Mouse (Mus musculus): ENCODE measurements around the gene Mbnl2.

The Mbnl2 gene

DNA sequence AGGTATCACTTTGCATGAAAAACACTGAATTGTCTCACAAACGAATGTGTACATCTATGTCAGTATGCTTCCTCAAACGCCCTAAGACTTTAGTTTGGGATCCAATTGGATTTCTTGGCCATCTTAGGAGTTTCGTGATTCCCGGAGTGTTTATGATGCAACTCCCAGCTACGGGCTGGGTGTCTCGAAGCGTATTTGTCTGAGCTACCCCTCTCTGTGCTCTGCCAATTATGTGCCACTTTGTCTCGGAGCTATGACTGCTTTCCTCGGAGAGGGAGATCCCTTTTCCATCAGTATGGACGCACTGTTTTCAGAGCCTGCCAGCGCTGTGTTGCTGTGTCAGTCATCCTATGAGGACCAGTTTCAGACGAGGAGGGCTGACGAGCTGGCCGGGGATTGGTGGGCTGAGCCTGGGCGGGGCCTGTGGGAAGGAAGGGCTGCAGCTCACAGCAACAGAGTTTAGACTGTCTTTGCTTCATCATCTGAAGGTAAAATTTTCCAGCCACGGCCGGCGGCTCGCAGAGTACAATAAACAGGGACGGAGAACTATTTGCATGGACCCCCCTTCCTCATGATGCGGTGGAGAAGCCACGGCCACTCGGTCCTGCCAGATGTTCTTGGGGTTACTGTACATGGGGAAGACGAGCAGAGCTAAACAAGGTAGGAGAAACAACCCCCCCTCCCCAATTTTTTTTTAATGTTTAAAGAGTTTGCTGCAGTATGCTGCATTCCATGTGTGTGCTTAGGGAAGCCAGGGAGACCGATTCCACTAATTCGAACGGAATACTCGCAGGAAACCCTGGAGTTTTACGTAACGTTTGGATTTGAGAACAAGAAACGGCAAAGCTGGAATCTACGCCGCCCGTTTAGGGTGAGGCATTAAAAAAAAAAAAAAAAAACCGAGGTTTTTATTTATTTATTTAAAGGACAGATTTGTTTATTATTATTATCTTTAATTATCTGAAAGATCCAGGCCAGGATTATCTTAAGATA lies at the start of gene Mbnl2:
Mbnl2 (plus strand) TSS at position 424 of the 993 bp plus-strand sequence.
- DNase-seq, result peak; percentile 96 to 99

DNA sequence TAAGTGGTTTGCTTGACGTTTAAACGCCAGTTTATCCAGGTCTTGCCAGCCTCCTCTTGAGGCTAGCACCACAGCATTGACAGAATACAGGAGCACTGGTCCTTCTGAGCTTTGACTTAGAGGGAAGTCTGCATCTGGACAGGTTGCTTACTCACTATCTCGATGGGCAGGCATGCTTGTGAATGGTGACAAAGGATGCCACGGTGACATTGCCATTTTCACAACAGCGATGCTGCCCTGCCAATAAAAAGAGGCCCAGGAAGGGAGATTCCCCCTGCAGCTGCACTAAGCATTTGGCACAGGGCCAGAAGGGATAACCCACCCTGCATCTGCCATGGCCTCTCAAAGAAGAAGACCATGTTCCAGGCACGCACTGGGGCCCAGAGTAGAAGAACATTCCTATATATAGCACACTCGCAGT lies 43.4 kb upstream of the Mbnl2 start:
- no peak for DNase-seq

DNA sequence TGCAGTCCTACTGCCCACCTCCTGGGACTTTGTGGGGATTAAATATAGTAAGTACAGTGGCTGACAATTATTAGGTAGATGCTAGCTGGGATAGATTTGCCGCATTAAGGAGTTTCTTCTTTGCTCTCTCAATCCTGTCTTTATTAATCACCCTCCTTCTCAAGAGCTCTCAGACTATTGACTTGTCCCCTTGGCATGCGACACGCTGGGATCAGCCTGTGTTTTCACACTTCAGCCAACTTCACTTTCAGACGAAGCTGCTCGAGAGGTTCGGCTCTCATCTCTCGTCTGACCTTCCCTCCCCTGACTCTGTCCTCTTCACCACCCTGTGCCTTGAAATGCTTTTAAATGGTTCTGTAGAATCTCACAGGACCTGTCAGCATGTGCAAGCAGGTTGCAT lies 39.9 kb upstream of the Mbnl2 start:
- no peak for DNase-seq

DNA sequence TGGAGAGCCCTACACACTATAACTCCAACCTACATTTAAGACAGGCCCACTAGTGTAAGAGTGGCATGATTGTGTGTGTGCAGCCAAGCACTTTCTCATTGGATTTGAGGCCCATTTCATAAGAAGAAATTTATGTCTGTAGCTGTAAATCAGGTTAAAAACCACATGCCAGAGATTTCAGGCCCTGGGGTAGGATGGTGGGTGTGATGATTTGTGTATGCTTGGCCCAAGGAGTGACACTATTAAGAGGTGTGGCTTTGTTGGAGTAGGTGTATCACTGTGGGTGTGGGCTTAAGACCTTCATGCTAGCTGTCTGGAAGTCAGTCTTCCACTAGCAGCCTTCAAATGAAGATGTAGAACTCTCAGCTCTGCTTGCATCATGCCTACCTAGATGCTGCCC lies 37.0 kb upstream of the Mbnl2 start:
- DNase-seq, result no peak

- DNase-seq, result no peak
Measured at GRCm38 (mm10) chr14:120240209-120240608, 35.3 kb upstream of the Mbnl2 start.

DNA sequence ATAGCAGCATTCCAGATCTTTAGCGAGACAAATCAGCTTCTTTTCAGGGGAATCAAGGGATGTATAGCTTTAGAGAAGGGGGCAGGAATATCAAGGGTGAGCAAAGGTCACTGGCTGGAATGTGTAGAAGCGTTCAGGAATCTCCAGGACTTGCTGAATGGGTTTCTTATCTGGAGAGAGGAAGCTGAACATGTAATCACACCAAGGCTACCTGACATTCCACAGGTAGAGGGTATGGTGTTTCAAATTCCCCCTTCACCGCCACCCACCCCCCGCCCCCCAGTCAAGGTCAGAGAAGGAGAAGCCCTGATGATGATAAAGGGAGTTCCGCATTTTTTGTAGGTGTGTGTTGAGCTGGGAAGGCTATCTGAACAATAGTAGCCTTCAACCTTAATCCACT lies 32.8 kb upstream of the Mbnl2 start:
- DNase-seq, result no peak

DNA sequence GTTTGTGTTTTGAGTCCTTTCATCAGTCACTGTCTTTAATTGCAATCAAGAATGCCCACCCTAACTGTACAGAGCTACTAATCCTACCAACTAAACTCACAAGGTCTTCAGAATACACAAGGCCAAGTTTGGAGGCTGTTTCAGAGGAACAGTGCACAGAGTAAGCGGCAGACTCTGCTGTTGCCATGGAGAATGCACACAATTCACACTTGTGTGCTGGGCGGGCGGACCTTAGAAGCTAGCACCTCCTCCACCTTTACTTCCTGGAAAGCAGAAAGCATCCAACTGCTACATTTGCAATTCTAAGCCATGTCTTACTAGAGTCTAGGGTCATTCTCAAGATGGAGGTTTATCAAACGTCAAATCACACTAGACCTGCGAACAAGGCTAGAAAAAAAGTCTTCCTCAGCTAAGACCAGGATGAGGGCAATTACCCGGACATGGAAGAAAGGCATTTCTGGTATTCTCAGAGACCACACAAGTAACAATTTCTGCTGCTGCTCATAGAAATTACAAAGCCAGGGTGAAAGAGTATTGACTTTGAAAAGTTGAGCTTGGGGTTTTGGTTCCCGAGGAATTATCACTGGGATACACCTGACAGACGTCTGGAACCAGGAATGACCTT lies 30.3 kb upstream of the Mbnl2 start:
- no peak for DNase-seq

DNA sequence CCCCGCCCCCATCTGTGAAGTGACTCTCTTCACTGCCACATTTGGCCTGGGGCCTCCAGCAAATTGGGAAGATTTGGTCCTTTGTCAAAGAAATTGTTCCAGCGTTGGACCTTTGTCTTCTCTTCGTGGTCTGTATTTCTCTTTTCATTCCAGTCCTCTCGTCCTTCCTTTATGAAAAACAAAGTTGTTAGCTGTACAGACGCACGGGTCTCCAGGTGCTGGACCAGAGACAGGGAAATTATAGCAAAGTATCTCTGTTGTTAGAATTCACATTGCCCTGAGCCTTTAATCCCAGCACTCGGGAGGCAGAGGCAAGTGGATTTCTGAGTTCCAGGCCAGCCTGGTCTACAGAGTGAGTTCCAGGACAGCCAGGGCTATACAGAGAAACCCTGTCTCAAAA lies 22.1 kb upstream of the Mbnl2 start:
- no peak for DNase-seq

DNA sequence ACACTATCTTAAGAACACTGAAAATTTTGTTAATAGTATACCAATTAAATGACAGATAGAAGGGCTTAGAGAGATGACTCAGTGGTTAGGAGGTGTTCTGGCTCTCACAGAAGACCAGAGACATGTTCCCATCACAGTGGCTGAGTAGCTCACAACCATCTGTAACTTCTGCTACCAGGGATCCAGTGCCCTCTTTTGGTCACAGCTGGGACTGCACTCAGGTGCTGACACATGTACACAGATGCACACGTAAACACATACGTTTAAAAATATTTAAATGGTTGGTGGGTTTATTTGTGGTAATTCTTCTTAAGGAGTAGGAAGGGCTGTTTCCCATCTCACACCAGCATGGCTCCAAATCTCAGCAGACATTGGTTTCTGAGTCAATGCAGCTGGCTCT lies 19.3 kb upstream of the Mbnl2 start:
- no peak for DNase-seq

DNA sequence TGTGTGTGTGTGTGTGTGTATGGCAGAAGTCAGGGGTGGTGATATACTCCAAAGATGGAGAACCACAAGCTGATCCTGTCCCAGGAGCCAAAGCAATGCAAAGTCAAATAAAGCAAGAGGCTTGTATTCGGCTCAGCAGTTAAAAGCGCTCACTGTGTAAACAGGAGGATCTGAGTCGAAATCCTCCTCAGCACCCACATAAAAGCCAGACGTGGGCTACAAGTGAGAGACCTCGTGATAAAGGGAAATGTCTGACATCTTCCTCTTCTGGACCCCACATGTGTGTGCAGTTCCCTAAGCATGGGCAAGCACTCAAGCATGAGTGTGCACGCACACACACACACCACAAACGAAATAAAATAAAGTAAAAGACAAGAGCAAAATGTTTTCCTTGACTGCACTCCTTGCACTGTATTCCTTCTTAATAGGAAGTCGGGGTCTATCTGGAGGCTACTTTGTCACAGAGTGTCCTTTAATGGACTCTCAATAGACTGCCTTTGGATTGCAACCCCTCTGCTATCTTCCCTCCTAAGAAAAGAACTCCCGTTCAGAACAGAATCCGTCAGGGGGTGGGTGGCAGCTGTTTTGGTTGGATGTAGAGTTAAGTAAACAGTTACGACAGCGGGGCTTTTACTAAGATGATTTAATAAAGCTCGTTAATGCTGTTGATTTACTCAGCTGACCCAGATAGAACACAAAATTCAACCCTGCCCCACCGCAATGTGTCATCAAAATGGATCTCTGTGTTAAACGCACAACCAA lies 18.7 kb upstream of the Mbnl2 start:
- peak in 1 of 2 experiments; percentile 32 for DNase-seq

DNA sequence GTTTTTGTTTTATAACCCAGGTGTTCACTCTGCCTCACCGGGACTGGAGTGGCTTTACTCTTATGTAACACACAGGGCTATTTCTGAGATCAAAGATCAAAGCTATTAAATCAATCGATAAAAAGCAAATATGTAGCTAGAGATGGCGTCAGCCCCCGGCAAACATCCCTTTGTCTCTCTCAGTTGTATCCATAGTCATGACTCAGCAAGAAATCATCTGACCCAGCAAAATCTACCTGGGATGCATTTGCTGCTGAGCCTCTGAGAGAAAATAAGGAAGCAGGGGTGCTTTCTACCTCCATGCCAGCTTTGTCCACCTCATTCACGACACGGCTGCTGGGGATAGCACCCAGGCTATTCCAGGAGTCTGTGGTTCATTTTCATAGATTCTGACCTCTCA lies 18.0 kb upstream of the Mbnl2 start:
- DNase-seq, result no peak

DNA sequence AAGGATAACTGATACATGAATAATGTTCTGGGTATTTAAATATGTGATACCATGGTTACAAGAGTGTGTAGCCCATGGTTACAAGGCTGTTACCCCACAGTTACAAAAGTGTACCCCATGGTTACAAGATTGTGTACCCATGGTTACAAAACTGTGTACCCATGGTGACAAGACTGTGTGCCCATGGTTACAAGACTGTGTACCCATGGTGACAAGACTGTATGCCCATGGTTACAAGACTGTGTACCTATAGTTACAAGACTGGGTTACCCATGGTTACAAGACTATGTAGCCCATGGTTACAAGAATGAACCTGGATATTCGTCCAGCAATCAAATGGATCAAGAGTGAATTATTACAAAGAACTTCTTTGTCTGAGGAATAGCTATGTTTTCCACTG lies 16.0 kb upstream of the Mbnl2 start:
- DNase-seq, result no peak

DNA sequence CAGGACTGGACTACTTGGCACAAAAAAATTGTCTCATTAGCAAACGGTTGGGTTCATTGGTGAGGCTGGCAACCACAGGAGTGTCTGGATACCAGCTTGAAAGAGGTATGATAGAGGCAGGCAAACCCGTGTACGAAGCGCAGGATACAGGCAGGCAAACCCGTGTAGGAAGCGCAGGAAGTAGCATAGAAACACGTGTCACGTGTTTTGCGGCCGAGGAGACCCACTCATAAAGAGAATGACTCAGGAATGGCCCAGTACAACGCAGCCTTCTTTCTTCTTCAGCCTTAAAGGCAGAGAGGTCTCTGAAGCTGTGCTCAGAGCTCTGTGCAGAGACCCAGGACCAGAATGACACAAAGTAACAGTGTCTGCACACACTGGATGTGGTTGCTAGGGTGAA lies 13.9 kb upstream of the Mbnl2 start:
- no peak for DNase-seq

DNA sequence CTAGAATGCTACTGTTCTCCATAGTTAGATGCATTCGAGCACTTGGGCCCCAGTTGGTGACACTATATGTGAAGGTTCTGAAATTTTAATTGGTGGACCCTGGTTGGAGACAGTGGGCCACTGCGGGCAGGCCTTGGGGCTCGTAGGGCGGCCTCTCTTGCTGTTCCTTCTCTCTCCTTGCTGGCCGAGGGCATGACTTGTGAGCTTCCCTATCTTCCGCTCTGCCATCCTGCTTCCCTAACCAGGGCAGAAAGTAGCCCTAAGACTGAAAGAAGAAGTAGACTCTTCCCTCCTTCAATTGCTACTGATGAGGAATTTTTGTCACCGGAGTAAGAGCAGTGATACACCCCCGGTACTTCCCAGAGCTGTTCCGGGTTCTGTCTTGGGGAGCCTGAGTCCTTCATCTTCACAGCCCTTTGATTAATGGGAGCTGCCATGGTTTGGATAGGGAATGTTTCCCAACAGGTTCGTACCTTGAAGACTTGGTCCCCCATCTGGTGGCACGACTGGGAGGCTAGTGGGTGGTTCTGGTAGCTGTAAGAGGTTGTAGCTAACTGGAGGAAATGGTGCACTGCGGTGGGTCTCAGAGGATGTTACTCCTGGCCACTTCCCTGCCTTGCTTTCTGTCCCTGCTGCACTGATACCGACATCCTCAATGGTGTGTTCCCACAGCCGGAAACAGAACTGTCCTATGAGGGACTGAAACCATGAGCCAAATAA lies 12.6 kb upstream of the Mbnl2 start:
- DNase-seq, result no peak

- peak; percentile 56 to 79 for DNase-seq
Measured at GRCm38 (mm10) chr14:120263380-120264135, 11.9 kb upstream of the Mbnl2 start.

GRCm38 (mm10) chr14:120265886-120266285 lies 9.6 kb upstream of the Mbnl2 start:
- DNase-seq, result no peak

GRCm38 (mm10) chr14:120267130-120267529 lies 8.3 kb upstream of the Mbnl2 start:
- no peak for DNase-seq

- DNase-seq, result no peak
Measured at GRCm38 (mm10) chr14:120270031-120270430, 5.4 kb upstream of the Mbnl2 start.

- no peak for DNase-seq
Measured at GRCm38 (mm10) chr14:120270633-120271032, 4.8 kb upstream of the Mbnl2 start.

DNA sequence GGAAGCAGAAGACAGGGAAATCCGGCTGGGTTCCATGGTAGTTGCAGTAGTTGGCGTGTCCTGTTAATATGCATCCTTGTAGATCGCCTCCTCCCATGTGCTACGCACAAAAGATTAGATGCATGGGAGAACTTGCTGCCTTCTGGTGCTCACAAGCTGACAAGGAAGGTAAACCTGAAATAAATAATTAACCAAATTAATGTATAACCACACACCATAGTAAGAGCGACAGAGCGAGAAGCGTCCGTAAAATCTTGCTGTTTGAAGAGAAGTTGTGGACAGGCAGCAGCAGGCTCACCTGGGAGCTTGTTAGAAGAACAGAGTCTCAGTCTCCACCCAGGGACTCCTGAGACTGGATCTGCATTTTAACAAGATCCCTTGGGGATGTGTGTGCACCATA lies 4.4 kb upstream of the Mbnl2 start:
- no peak for DNase-seq

GRCm38 (mm10) chr14:120273766-120274165 lies 1.7 kb upstream of the Mbnl2 start:
- DNase-seq, result no peak

- DNase-seq, result no peak
Measured at GRCm38 (mm10) chr14:120274746-120275145, 723 bp upstream of the Mbnl2 start.
